Mouse (Mus musculus): Measurements from ENCODE around the gene Peg3.
"Not testable (repeated sequence)": the region's sequence is repeated elsewhere in the genome, so short reads cannot be mapped to it uniquely, and the experiment has no call there.

Peg3 gene

DNA sequence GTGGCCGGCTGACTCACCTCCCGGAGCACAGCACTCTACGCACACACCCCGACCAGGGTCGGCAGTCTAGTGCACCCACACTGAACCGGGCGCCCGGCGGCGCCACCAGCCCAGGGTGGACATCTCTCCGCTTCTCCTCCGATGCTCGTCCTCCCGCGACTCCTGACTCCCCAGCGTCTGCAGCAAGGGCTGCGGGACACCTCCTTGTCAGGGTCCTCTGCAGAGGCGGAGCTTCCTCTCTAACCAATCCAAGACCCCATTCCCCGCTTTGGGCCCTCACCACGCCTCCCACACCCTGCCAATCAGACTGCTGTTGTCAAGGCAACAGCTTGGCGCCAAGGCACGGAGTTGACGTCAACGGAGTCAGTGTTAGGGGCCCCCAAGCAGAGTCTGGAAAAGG is at the start of gene Peg3, which contains the start of gene Usp29:
Gene Peg3, minus strand, starts transcription at position 191 of the 400 bp plus-strand sequence.
Gene Usp29, plus strand, starts transcription at position 338 of the 400 bp plus-strand sequence.
- no peak for DNase-seq

DNA sequence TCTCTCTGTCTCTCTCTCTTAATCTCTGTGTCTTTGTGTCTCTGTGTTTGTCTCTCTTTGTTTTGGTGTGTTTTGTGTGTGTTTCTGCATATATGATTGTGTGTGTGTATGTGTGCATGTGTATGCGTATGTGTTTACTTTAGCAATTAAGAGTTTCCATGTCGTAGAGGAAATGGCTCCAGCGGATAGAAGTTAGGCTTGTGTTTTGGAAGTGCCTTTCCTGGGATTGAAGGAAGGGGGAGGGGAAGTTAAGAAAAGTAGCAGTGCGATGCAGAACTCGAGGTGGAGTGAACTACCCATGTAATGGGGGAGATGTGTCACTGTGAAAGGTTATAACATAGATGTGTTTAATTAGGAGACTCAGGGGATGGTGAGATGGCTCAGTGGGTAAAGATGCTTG is 48.9 kb upstream of the Peg3 start:
- no peak for DNase-seq

DNA sequence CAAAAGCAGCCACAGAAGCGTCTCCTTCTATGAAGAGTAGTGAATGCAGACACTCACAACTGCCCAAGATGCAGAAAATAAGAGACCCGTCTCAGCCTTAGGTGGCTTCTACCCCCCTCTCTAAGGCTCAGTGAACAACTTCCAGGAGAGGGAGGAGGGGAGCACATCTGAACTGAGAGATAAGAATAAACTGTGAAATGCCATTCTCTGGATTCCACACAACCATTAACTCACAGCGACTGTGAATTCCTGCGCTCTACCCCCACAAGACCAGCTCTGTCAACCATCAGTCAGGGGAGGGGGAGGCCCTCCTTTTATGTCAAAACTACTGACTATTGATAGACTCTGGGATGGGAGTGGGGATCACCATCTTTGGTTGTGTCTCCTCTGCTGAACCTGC is 47.5 kb upstream of the Peg3 start:
- no peak for DNase-seq

DNA sequence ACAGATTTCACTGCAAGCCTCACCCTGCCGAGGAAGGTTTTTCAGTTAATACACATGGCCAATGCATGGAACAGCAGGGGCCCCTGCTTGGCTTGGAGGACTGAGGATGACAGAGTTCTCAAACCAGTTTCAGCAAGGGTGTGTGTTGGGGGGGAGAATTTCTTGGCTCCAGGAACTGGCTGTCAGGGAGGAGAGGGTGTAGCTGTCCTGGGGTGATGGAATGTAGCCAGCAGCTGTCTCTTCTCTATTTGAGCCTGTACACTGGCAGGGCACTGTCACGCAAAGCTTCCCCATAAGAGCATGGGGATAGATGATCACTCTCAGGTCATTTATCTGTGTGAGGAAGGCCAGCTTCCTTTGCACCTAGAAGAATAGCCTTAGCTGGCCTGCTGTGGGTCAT is 46.9 kb upstream of the Peg3 start:
- no peak for DNase-seq

DNA sequence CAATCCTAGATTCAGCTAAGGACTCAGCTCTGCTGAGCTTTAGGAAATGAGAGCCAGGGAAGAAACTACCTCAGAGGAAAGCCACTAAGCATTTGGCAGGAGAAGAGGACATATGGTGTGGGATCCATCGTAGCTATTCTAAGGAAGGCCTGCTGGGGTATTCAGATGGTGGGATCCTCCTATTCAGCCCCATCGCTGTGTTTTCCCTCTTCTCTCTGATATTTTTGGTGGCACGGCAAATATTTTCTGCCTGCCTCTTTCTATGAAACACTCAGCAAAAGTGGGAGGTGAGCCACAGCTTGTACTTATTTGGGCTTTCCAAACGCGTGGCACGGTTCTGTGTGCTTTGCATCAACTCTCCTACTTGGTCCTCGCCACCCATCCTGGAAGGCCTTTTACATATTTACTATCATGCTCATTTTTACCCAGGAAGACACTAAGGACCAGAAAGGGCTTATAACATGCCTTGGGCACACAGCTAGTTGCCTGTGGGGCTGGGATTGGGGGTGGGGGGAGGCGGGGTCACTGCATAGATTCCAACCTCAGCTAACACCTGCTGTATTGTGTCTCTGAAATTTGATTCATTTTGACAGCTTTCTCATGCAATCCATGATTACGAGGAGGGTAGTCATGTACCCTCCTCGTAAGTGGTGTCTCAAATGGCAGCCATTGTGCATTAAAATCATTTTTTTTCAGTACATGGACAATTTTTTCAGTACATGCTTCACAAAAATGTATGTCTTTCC is 46.3 kb upstream of the Peg3 start:
- DNase-seq, result no peak

DNA sequence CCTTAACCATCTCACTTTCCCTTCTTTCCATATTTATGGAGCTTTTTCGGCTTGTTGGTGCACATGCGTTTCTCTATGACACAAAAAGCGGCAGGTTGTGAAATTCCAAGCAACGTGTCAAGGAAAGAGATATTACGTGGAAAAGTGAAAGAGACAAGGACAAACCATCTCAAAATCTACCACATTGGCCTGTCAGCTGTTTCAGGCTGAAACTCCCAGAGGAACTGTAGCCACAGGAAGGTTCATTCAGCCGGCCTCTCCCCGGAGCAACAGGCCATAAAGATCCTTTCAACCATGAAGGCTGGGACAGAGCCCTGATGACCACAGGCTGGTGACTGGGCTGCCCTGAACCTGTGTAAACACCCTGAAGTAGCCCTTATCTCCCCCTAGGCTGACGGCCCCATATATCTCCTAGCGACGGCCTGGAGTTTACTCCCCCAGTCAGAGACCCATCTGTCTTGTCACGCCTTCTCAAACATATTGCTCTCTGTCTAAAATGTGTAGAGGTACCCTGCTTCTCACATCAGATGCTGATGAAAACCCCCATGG is 43.7 kb upstream of the Peg3 start:
- DNase-seq, result not testable (repeated sequence)

DNA sequence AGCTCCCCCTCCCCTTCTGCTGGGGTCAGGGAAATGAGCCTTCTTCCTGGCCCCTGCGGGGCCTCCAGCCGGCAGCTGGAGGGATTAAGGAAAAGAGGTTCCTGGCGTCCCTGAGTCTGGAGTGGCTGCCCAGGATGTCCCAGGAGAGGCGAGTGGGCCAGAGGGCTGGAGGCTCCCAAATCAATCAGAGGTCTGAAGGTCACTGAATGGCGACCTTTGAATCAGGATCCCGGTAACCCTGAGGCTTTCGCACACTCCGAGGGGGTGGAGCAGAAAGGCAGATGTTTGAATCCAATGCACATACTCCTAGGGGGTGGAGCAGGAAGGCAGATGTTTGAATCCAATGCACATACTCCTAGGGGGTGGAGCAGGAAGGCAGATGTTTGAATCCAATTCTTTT is 40.1 kb upstream of the Peg3 start:
- DNase-seq, result no peak

DNA sequence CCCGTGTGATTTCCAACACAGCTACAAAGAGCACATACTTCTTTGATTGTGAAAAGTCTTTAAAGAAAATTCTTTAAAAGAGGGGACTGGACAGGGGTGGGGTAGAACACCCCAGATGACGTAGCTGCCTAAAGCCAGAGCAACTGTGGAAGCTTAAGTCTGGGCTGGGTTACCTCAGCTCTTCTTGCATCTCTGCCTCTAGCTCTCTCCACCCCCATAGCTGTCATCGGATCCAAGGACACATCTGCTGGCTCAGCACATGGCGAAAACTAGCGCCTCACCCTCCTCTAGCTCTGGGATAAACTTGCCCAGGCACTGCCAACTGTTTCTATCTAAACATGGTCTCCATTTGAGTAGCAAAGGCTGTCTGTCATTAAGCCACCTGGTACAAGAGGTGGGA is 35.0 kb upstream of the Peg3 start:
- no peak for DNase-seq

DNA sequence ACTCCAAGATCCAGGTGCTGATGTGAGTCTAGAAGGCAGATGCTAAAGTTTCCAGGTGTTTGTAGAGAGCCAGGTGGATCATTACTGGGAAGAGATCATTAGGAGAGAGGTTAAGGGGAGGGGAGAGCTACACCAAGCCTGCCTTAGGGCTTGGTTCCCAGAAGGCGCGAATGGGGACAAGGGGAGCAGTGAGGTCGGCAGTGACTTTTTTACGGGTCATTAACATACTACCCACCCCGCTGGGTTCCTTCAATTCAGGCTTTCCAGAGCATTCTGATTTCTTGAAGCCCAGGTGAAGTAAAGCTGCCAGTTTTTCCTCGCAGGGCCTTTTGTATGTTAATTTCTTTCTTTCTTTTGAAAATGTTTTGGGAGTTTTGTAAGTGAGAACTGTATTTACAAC is 29.9 kb upstream of the Peg3 start:
- no peak for DNase-seq

DNA sequence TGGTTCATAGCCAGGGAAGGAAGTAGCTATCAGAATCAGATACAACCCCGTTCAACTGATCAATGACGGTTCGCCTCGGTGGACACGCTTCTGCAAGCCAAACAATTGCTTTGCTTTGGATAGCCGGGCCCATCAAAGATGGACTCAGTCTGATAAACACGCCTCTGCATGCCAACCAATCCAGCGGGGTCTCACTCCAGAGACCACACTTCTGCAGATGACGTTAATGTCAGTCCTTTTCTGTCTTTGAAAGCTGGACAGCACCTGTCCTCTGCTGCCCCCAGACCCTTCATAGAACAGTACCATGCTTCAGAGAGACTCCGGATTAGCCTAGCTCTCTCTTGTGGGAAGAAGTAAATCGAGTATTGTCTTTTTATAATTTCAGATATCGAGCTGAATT is 29.5 kb upstream of the Peg3 start:
- DNase-seq, result no peak

DNA sequence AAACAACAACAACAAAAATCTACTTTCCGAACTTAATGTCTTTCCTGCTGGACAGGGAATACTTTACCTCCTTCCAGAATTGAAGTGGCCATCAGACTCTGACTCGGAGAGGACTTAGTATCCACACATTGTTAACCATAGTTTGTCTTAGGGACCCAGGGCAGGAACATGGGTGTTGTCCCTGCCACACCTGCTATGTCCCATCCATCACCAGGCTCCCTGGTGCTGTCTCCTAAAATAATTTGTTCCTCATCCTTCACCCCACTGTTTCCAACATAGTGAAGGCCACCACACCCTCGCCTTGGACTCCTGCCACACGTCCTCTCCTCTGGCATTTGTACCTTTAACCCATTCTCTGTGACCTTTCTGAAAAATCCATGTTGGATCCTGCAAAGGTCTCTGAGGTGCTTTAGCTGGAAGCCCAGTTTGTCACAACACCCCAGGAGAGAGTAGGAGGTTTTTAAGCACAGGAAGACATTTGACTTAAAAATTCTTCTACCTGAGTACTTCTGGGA is 26.6 kb upstream of the Peg3 start:
- no peak for DNase-seq

DNA sequence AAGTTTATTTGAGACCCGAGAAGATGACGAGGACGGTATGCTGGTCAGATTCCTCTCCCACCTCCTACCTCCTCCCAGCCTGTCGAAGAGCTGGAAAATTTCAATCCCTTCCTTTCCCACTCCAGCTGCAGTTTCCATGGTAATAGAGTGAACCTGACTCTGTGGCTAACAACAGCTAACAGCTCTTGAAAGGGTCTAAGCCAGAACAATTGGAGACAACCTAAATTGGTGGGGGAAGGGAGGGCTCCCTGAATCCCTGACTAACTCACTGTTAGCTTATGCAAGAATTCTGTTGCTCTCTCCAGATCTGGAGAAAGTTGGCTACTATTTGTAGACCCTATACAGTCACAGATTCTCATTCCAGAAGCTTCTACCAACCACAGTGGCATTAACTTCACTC is 23.2 kb upstream of the Peg3 start:
- no peak for DNase-seq

DNA sequence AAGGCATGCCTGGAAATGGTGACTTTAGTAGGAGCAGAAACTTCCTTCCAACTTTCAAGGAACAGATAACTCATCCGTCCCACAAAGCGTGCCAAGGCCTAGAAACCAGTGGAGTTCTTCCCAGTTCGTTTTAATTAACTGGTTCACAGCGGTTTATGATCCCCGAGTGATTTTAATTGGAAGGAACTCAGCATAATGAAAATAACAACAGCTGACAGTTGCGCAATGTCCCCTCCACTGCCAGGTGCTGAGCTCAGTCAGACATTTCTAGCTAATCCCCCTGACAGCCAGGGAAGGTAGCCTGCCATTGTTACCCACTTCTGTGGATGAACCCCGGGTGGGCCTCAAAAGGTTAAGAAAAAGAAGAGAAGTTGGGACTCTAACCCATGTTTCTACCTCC is 19.0 kb upstream of the Peg3 start:
- DNase-seq, result no peak

DNA sequence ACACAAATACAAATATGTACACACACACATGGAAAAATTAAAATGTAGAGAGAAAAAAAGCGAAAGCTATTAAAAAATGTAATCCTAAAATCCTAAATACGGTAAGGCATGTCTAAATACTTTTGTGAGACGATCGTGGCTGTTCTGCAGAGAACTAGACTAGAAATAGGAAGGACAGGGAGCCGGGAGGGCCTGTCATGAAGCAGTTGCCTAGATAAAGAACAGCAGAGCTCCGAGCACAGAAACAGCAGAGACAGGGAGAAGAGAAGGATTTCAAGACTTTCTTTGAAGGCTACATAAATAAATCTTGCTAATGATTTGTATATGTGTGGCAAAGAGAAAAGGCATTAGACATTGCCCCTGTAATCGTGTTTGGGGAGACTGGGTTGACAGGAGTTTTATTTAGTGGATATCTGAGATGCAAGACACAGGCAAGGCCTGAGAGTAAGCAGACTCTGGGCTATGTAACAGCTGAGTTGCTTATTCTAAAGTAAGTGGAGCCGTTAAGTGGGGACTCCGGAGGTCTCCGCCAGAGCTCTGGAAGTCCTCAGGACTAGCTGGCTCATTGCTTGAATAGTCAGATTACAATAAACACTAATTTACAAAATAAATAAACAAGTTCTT is 14.2 kb upstream of the Peg3 start:
- DNase-seq, result no peak

DNA sequence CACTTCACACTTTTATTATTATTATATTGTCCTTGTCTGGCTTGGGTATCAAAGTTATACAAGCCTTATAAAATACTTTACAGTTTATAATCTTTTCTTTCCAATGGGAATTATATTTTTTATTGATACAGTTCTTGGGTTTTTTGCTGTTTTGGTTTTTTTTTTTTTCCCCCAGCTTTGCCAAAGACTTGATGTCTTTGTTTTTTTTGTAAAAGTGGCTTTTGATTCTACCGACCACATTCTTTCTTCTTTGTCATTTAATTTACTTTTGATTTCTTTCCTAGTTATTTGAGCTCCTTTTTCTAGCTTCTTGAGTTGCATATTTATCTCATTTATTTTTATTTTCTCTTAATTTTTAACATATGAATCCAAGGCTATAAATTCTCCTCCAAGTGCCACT is 5.8 kb upstream of the Peg3 start:
- DNase-seq, result no peak

DNA sequence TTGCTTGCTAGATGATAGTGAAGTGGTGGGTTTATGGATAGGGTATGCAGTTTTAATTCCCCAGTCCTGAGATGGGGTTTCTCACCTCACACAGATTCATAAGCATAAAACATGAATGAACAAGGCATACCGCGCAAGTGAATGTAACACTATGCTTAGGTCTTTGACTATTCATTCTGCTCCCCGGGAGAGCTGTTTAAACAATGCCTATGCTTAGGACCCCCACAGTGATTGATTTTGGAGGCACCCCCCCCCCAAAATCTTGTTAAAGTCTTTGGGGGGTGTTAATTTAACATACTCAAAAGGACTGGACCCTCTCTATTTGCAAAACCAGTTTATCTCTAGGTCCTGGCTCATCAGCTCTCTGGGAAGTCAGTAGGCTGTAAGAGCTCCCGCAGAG is 1.7 kb upstream of the Peg3 start:
- DNase-seq, result no peak

DNA sequence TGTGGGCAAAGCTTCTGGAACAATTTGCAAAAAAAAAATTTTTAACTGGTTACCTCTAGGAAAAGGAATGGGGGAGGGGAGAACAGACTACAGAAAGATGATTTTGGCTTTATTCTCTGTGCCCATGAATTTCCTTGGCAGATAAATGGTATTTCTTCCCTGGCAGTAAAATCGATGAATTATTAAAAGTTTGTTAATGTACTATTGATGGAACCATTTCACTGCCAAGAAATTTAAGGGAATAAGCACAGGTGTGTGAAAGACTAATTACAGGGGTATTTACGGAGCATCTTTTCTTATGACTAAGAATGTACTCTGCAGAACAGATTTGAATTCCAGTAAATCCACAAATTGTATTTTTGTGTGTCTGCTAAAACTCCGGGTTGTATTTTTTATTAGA is 1.1 kb upstream of the Peg3 start:
- DNase-seq, result no peak

DNA sequence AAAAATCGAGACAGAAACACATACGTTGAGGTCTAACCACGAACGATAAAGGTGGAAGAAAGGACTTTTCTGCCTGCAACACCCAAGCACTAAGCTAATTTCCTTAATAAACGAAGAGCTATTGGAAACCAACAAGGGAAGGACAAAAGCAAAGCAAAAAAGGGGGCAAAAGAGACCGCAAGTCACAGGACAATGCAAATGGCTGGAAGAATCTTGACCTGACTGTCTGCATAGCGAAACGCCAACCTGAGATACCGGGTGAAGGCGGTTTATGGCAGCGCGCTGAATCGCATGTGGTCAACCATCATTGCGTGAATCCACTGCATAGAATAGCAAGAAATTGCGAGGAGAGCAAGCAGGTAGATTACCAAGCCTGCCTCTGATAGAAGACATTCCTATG is 570 bp upstream of the Peg3 start:
- no peak for DNase-seq

DNA sequence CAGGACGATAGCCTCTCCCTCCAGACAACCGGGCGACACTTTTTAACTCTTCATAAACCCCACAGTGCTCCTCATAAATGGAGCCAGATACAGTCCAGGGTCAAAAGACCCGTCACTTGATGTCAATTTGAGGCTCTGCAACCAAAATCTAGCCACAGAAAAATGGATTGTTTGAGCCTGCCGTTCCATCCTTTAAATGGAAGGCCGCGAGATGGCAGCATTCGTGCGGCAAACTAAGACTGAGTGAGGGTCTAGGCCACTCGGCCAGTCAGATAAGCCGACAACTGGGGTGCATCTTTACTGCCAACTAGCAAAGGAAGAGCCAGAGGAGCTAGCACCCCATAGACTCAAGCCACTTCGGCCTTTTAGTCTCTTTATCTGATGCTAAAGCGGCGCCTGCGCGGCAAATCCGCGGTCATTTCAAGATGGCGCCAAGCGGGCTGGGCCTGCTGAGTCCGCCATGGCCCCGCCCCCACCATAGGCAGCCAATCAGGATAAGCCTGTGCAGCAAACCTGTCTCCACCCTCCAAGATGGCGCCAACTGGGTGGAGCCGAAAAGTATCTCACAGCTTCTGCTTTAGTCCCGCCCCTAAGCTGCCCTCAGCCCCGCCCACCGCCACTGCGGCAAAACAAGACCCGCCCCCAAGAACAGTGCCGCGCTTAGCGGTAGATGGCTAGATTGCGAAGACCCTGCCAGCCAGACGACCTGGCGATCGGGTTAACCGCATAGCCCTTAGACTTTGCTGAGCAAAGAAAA is 992 bp downstream of the Peg3 start:
- DNase-seq, result peak in 1 of 2 experiments; percentile 24

DNA sequence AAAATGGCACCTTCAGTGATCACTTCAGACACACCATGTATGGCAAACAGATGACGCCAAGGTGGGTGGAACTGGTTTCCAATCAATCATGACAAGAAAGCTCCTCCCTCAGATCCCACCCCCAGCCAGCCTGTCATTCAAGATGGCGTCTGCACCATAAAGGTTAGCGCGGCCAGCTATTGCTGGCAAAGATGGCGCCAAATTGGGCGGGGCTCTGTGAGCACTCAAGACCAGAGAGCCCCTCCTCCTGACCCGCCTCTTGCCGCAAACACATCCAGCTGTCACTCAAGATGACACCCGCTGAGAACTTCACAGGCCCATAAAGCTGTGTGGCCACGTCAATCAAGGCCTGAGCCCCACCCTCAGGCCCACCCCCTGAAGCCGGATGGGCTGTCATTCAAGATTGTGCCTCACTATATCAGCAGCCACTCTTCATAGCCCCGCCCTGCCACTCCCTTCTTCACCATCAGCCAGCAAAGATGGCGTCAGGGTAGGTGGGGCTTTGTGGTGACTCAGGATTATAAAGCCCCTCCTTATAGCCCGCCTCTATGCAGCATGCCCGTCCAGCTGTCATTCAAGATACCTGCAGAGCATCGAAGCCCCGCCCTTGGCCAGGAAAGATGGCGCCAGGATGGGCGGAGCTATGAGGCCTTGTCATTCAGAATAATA is 1.8 kb downstream of the Peg3 start:
- no peak for DNase-seq

DNA sequence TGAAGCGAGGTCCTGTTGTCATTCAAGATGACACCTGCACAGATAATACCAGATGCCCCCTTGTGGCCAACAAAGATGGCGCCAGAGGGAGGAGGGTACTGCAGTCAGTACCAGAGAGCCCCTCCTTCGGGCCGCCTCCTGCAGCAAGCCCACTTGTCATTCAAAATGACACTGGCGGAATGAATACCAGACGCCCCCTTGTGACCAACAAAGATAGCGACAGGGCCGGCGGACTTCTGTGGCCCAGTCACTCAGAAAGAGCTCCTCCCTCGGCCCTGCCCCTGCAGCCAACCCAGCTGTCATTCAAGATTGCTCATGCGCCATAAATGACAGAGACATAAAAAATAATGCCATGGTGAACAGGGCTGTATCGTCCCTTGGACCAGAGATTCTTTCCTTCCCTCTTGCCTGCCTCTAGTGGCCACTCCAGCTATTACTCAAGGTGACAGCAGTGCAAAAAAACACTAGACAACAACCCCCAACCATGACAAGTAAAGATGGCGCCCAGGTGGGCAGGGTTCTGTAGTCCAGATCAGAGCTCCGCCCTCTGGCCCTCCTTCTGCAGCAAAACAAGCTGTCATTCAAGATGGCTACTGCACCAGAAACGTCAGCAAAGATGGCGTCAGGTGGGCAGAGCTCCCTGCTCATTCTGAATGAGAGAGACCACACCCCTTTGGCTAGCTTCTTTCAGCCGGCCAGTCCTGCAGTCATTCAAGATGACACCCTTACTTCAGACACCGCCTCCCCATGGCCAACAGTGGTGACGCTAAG is 2.7 kb downstream of the Peg3 start:
- no peak for DNase-seq

DNA sequence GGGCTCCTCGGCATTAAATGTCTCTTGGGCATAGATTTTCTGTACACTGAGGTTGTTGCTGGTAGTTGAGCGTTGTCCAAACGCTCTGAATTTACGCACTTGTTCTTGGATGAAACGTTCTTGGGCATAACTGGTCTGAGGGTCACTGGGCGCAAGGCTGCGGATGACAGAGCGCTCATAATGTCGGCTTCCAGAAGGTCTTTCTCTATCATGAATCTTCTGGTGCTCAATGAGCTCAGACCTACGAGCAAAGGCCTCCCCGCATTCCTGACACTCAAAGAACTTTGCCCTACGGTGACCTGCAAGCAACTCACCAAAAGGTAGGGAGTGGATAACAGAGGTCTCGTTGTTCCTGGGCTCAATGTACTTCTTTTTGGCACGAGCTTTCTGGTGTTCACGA is 20.8 kb downstream of the Peg3 start:
- DNase-seq, result no peak
